Mouse (Mus musculus) midbrain, postnatal 0 days (tissue): ENCODE data around the gene Fpr1. TPM values are rescaled to one million over a fixed set of nuclear protein-coding genes. Genes with fewer than 3 reads are reported as not detected.

Experiments
- ATAC-seq: fragments of 200-750 bp; cut with Nextera tagmentation; 2 replicates; pipeline ENCODE4 v1.8.0; 2017; ENCODE audit warnings: moderate number of reproducible peaks, mild to moderate bottlenecking, moderate TSS enrichment, moderate library complexity; ENCODE audit not compliant: low FRiP score
- DNase-seq: peaks from one replicate; pipeline ENCODE4 v3.0.0-alpha.2; 2015; ENCODE audit warnings: low spot score
- H3K27ac ChIP-seq: fragments of 300-500 bp; sonication (generic); 2 replicates; pipeline ENCODE4 v1.5.1; 2014; ENCODE audit warnings: low read depth, mild to moderate bottlenecking, low read length, mixed read lengths
- H3K27me3 ChIP-seq: fragments of 300-500 bp; sonication (generic); 2 replicates; pipeline ENCODE4 v1.6.1; 2014; ENCODE audit warnings: low read length, control low read depth, mixed read lengths; ENCODE audit not compliant: insufficient read depth
- H3K36me3 ChIP-seq: fragments of 300-500 bp; sonication (generic); 2 replicates; pipeline ENCODE4 v1.6.1; 2014; ENCODE audit warnings: low read length, control low read depth, mixed read lengths; ENCODE audit not compliant: insufficient read depth
- H3K4me1 ChIP-seq: fragments of 300-500 bp; sonication (generic); 2 replicates; pipeline ENCODE4 v1.6.1; 2014; ENCODE audit warnings: mild to moderate bottlenecking, control low read depth, antibody characterized with exemption, low read length, mixed read lengths; ENCODE audit not compliant: insufficient read depth
- H3K4me2 ChIP-seq: fragments of 300-500 bp; sonication (generic); 2 replicates; pipeline ENCODE4 v1.6.1; 2014; ENCODE audit warnings: low read depth, mild to moderate bottlenecking, low read length, mixed read lengths; ENCODE audit not compliant: poor library complexity, severe bottlenecking
- H3K4me3 ChIP-seq: fragments of 300-500 bp; sonication (generic); 2 replicates; pipeline ENCODE4 v1.5.1; 2014; ENCODE audit warnings: low read depth, mild to moderate bottlenecking, low read length, moderate library complexity
- H3K9ac ChIP-seq: fragments of 300-500 bp; sonication (generic); replicated peaks from 2 replicates; pipeline ENCODE4 v1.6.1; 2014; ENCODE audit warnings: mild to moderate bottlenecking, low read length, moderate library complexity, mixed read lengths; ENCODE audit not compliant: poor library complexity, severe bottlenecking
- H3K9me3 ChIP-seq: fragments of 300-500 bp; sonication (generic); 2 replicates; pipeline ENCODE4 v1.6.1; 2016; ENCODE audit warnings: low read length, control low read depth
- CTCF ChIP-seq: IDR thresholded peaks from 2 replicates; pipeline ENCODE4 v1.5.1; 2016; ENCODE audit warnings: antibody characterized with exemption, mild to moderate bottlenecking
- WGBS: fragments of 180-500 bp; shearing (Covaris S2); extraction: QIAGEN DNeasy Blood & Tissue Kit; methylation state at CpG from one replicate; pipeline ENCODE4 v1.1.7; 2014; 5-methylcytosine and 5-hydroxymethylcytosine counted together
- polyA plus RNA-seq: library from polyadenylated mRNA; unstranded; fragments of >200 nt; fragmentation: Nextera tagmentation; extraction: Ambion mirVana; gene quantifications from 2 replicates; pipeline ENCODE4 v1.2.1, GENCODE M21; 2015
- total RNA-seq: library from RNA; depleted of rRNA; stranded (reverse); fragments of >200 nt; gene quantifications from 2 replicates; pipeline ENCODE4 v1.2.3, GENCODE M21; 2014

Fpr1 gene
- total and polyA plus RNA-seq, 2 experiments from 2014 or later = 0.22 TPM; not detected in 1

DNA sequence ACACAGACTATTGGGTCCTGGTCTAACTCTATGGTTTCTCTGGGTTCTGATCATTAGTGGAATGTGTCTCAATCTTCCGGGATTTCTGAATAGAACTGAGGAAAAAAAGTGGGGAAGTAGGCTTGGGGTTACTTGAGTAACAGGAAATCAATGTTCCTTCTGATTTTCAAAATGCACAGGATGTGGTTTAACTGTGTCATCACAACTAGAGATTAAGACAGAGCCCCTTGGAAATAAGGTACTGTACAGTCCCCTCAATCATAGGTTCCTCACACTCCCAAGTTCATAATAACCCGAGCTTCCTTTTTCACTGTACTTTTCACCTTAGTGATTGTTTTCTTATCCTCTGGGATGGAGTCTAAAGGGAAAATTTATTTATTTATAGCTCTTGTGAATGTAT, 12.0 kb downstream of the Fpr1 start:
- Histone ChIP-seq H3K4me1 (no peaks in the 10 kb centered on the region), H3K27ac (no peak overlapping the region), H3K4me3 (no peak overlapping the region), H3K9me3 (no peaks in the 10 kb centered on the region), H3K27me3 (no peaks in the 10 kb centered on the region), H3K9ac (no peak overlapping the region), H3K4me2 (no peak overlapping the region), H3K36me3 (no peaks in the 10 kb centered on the region)
- WGBS = 83% methylated on average over 2 of the region's 2 CpGs
- no peak for TF ChIP-seq CTCF
- ATAC-seq (no peak), DNase-seq (no peak)

- Histone ChIP-seq H3K36me3 (no peaks in the 10 kb centered on the region), H3K27me3 (no peaks in the 10 kb centered on the region), H3K9me3 (no peaks in the 10 kb centered on the region), H3K9ac (no peak overlapping the region), H3K4me2 (no peak overlapping the region), H3K4me1 (no peaks in the 10 kb centered on the region), H3K27ac (no peak overlapping the region), H3K4me3 (no peak overlapping the region)
- no peak for DNase-seq
- ATAC-seq = no peak
- TF ChIP-seq CTCF = no peak
- 80% methylated on average over 2 of the region's 2 CpGs for WGBS
These were observed 12.7 kb downstream of the Fpr1 start for GRCm38 (mm10) chr17:17870892-17871550.

DNA sequence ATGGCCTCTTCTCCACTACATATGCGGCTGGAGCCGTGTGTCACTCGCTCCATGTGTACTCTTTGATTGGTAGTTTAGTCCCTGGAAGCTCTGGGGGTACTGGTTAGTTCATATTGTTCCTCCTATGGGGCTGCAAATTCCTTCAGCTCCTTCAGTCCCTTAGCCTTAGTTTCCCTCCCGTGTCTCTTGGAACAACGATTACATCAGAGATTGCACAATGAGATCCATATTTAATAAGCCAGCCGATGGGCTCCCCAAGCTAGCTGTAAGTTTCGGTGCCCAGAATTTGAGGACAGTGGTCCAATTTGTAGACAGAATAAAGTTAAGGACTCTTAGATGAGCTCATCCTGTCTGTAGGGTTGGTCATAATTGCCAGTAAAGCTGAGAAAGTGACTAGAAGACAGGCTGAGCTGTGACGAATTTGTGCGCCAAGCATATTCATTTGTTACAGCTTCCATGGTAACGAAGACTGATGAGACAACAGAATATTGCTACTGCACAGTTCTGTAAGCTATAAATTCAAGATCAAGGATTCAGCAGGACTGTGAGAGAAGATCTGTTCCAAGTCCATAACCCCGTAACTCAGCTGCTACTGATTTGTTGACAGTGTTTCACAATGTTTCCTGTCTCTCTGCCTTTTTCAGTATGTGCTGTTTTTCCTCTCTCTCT, 16.8 kb downstream of the Fpr1 start:
- DNase-seq (peak; percentile 5), ATAC-seq (no peak)
- no peak for TF ChIP-seq CTCF
- Histone ChIP-seq H3K36me3 (no peaks in the 10 kb centered on the region), H3K27me3 (no peaks in the 10 kb centered on the region), H3K4me3 (no peak overlapping the region), H3K9me3 (no peaks in the 10 kb centered on the region), H3K4me2 (no peak overlapping the region), H3K4me1 (no peaks in the 10 kb centered on the region), H3K27ac (no peak overlapping the region), H3K9ac (no peak overlapping the region)
- 87% methylated on average over 11 of the region's 11 CpGs for WGBS

GRCm38 (mm10) chr17:17865168-17865567, 18.6 kb downstream of the Fpr1 start:
- no peak overlapping the region for H3K9ac ChIP-seq
- no peaks in the 10 kb centered on the region for H3K9me3 ChIP-seq
- H3K36me3 ChIP-seq = no peaks in the 10 kb centered on the region
- TF ChIP-seq CTCF = no peak
- no peaks in the 10 kb centered on the region for H3K27me3 ChIP-seq
- H3K4me2 ChIP-seq = no peak overlapping the region
- ATAC-seq (no peak), DNase-seq (no peak)
- no peaks in the 10 kb centered on the region for H3K4me1 ChIP-seq
- no peak overlapping the region for H3K27ac ChIP-seq
- H3K4me3 ChIP-seq = no peak overlapping the region
- 56% methylated on average over 2 of the region's 2 CpGs for WGBS

DNA sequence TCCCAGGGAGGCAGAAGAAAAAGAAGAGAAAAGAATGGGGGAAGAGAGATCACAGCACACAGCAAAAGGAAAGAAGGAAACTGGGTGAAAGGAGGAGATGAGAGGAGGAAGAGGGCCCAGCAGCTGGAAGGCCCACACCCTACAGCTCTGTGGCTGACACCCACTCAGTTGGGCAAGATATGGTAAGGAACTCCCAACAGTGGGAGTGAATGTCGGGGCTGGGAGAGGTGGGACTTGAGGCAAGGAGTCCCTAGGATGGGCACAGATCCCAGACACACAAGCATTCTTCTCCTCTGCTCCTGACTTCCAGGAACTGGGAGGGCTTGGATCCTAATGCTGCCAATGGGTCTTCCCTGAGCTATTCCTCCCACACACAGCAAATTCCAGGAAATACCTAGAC, 21.4 kb downstream of the Fpr1 start:
- H3K4me3 ChIP-seq = no peak overlapping the region
- H3K36me3 ChIP-seq = no peaks in the 10 kb centered on the region
- no peaks in the 10 kb centered on the region for H3K4me1 ChIP-seq
- H3K9me3 ChIP-seq = no peaks in the 10 kb centered on the region
- 90% methylated on average over 1 of the region's 1 CpGs for WGBS
- no peak overlapping the region for H3K4me2 ChIP-seq
- no peak overlapping the region for H3K27ac ChIP-seq
- ATAC-seq (no peak), DNase-seq (no peak)
- no peak overlapping the region for H3K9ac ChIP-seq
- no peaks in the 10 kb centered on the region for H3K27me3 ChIP-seq
- no peak for TF ChIP-seq CTCF

- Histone ChIP-seq H3K36me3 (no peaks in the 10 kb centered on the region), H3K4me3 (no peak overlapping the region), H3K27ac (no peak overlapping the region), H3K27me3 (no peaks in the 10 kb centered on the region), H3K9ac (no peak overlapping the region), H3K4me1 (no peaks in the 10 kb centered on the region), H3K4me2 (no peak overlapping the region), H3K9me3 (no peaks in the 10 kb centered on the region)
- 91% methylated on average over 3 of the region's 3 CpGs for WGBS
- no peak for TF ChIP-seq CTCF
- ATAC-seq = no peak
- no peak for DNase-seq
These were observed 23.6 kb downstream of the Fpr1 start for GRCm38 (mm10) chr17:17860110-17860509.
